Mouse (Mus musculus) monocyte, adult 2 months (primary cell): ENCODE data around the gene Fsd2.

Source experiments
- DNase-seq, 2 experiments: peaks; one replicate each; pipeline ENCODE4 v3.0.0; 2022; ENCODE audit warnings: low spot score in 2 of 2, low read depth in 1 of 2

Gene Fsd2

DNA sequence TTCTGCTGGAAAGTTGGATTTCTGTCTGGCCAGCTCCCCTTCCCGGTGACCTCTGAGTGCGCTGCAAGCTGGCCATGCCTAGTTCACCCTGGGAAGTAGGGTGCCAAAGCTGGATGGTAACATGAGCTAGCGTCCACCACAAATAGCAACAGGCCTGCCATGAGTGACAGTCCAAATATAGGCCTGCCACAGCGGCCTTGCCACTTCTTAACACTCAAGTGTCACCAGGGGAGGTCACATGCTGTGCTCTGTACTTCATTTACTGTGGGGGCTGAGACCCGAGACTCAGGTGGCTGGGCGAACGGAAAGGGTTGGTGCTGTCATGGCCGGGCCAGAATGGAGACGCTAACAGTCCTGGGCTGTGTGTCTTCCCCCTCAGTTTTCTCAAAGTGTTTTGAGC lies at the start of gene Fsd2:
Fsd2 (minus strand) TSS at position 53 of the 400 bp plus-strand sequence.
- no peak for DNase-seq

DNA sequence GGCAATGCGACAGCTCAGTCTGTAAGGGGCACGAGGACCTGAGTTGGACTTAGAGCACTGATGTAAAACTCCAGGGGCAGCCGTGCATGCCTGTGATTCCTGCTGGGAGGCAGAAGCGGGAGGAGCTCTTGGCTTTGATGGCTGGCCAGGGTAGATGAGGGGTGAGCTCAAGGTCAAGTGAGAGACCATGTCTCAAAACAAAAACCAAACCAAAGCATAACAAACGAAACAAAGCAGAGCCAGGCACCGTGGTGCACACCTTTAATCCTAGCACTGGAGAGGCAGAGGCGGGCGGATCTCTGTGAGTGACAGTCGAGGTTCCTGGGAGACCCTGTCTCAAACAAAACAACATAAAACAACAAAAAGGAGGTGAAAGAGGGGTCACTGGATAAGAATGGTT lies 48.3 kb upstream of the Fsd2 start:
- no peak for DNase-seq

- no peak for DNase-seq
Observed at GRCm38 (mm10) chr7:81612856-81613635, 46.3 kb upstream of the Fsd2 start.

GRCm38 (mm10) chr7:81610125-81610524 lies 43.4 kb upstream of the Fsd2 start:
- no peak for DNase-seq

GRCm38 (mm10) chr7:81606452-81606851 lies 39.7 kb upstream of the Fsd2 start:
- no peak for DNase-seq

DNA sequence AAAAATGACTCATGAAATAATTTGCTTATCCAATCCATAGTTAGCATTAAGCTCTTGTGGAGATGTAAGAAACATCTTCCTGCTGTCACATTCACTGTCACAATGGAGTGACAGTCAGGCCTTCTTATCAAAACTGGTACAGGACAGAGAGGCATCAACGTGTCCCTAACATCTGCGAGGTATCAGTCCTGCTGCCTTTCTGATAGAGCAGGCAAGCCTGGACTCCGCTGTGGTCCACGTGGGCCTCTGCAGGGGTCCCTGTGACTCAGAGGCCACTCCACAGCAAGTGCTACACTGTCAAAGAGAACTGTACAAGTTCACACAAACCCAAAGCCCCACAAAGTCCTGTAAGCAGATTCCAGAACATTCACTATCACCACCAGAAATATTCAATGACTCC lies 38.7 kb upstream of the Fsd2 start:
- no peak for DNase-seq

DNA sequence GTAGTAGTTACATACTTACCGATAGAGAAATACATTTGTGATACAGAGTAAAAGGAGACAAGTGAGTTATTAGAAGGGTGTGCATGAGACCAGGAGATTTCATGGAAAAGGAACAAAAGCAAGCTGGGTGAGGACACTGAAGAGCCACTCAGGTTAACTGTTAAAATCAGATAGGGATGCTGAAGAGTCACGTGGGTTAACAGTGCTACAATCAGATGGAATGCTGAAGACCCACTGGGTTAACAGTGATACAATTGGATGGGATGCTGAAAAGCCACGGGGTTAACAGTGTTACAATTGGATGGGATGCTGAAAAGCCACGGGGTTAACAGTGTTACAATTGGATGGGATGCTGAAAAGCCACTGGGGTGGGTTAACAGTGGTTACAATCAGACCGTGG lies 38.2 kb upstream of the Fsd2 start:
- DNase-seq, result no peak

DNA sequence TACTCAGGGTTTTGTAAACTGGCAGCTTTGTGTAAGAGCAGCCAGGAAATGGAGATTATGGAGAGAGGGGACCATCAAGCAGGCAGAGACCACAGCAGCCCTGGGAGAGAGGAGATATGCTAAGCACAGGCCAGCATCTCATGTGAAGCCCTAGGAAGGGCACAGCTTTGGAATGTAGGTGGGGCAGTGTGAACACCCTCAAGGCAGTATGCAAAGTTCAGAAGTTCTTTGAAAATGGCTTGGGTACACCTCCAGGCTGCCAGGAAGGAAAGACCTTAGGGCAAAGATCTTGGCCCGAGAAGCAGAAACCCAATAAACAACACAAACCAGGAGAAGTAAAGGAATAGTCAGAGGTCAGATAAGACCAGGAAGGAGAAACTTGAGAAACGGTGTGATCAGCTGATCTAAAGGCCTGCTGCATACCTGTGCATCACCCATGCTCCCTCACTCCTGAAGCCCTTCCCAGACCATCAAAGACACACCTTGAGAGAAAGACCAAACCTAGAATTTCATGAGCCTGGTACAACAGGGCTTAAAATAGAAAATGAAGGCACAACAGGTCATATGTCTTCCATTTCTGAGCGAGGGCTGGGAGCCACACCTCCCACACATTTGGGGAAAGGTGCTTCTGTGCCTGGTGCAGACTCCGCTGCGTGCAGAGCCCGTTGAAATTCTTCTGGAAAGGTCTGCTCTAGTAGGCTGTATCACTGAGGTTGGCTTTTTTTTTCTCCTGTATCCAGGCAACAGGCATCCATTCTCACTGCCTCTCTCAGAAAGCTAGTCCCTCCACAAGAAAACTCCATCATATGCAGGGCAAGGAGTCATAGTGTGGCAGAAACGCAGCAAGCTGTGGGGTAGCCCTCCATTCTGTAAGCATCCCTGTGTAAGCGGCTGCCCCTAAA lies 32.9 kb upstream of the Fsd2 start:
- DNase-seq, result no peak

DNA sequence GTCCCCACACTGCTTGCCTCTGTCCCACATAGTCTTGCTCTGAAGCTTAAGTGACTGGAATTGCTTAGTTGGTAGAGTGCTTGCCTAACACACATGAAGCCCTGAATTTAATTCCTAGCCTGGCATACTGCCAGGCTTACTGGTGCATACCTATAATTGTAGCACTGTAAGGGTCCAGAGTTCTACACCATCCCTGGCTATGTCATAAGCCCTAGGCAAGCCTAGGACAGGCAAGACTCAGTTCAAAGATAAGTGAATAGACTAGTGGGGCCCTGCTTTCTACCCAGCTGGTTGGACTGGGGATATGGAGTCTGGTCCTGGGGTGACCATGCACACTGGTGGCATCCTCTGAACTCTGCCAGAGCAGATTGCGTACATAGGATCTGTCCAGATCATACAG lies 30.9 kb upstream of the Fsd2 start:
- no peak for DNase-seq

- no peak for DNase-seq
Observed at GRCm38 (mm10) chr7:81596086-81596485, 29.3 kb upstream of the Fsd2 start.

DNA sequence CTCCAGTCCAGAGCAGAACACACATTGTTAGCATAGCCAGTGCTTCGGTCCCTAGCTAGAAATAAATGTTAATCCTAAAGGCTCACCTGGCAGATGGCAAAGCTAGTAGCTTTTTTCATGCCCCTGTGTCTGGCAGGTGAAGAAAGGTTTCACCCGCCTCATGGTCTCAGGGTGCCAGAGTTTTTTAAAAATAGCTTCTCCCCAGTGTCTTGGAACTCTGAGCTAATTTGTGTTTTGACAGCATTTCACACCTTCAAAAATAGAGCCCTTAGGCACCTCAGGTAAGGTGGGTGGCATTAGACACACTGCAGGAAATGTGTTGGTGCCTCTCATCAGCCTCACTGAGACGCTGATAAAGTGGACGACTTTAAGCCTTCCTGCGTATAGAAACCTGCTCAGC lies 28.3 kb upstream of the Fsd2 start:
- no peak for DNase-seq

GRCm38 (mm10) chr7:81593387-81593786 lies 26.6 kb upstream of the Fsd2 start:
- no peak for DNase-seq

- DNase-seq, result no peak
Observed at GRCm38 (mm10) chr7:81592686-81593085, 25.9 kb upstream of the Fsd2 start.

GRCm38 (mm10) chr7:81587238-81587637 lies 20.5 kb upstream of the Fsd2 start:
- DNase-seq, result no peak

- DNase-seq, result no peak
Observed at GRCm38 (mm10) chr7:81585326-81585725, 18.6 kb upstream of the Fsd2 start.

GRCm38 (mm10) chr7:81583512-81583911 lies 16.8 kb upstream of the Fsd2 start:
- no peak for DNase-seq

- DNase-seq, result no peak
Observed at GRCm38 (mm10) chr7:81579312-81579711, 12.6 kb upstream of the Fsd2 start.

DNA sequence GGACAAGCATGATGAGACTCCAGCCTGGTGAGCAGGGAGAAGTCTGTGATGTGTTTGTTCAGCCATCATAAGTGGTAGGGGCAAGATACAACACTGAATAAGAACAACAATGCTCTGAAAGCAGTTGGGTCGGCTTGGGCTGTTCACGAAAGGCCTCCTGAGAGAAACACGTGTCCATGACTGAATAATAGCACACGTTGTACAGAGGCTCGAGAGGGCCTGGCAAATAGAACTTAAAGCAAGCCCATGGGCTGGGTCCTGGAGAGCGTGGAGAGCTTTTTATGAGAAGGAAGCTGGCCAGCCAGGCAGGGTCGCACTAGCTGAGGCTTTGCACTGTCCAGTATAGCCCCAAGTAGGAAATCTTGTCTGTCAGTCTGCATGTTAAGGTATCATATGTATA lies 11.7 kb upstream of the Fsd2 start:
- no peak for DNase-seq

DNA sequence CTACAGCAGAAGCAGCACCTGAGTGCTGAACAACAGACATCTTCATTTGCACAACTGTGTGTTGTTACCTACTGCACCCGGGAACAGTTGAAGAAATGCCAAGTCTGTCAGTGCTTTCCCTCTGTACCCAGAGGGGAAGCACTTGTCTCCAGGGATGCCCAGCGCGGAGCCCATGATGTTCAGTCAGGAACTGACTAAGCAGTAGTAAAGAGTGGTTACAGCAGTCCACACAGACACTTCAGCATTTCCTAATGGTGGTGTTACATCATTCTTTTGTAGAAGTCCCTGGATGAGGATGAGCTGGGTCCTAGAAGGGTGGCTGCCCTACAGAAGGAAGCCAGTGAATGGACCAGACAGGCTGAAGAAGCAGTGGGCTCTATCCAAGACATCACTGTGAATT lies 11.1 kb upstream of the Fsd2 start:
- DNase-seq, result no peak

DNA sequence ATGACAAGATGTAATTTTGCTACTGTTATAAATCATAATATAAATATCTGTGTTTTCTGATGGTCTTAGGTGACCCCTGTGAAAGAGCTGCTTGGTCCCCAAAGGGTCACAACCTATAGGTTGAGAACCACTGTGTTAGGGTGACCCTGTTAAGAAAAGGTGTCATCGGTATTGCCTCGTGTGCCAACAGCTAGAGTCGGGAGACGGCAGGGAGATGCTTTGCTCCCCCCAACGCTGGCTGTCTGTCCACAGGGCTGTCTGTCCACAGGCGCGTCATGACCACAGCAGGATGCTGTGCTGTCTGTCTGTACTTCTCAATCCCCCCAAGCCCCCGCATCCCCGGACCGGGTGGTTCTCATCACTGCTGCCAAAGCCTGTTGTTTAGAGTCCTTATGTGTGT lies 8.9 kb upstream of the Fsd2 start:
- no peak for DNase-seq

GRCm38 (mm10) chr7:81573821-81574220 lies 7.1 kb upstream of the Fsd2 start:
- no peak for DNase-seq

DNA sequence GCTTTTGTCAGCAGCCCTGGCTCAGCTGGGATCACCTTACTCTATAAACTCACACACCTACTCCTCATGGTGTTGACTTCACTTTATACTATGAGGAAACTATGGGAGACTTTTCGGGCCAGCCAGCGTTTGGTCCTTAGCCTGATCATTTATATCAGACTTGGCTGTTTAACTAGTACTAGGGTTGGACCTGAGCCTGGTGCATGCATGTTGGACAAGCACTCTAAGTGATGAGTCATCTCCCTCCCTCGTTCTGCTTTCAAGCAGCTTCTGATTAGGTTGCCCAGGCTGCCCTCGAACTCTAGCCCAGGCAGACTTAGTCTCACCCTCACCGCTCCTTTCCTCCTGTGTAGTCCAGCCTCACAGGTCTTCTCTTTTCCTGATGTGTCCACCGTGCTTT lies 6.7 kb upstream of the Fsd2 start:
- no peak for DNase-seq
